Mouse (Mus musculus) small intestine, adult 2 months (tissue): ENCODE measurements around the gene Syt14.

Experiments used
- CTCF ChIP-seq: fragments of 200-500 bp; IDR thresholded peaks from 2 replicates; pipeline ENCODE4 v1.5.1; 2012; ENCODE audit warnings: low read depth, mild to moderate bottlenecking, control low read depth, inconsistent platforms, low read length, moderate library complexity, mixed read lengths; ENCODE audit not compliant: insufficient replicate concordance, insufficient read length; ENCODE audit errors: extremely low read depth
- POLR2A ChIP-seq: fragments of 200-500 bp; IDR thresholded peaks from 2 replicates; pipeline ENCODE4 v1.6.1; 2012; ENCODE audit warnings: low read depth, mild to moderate bottlenecking, control low read depth, inconsistent platforms, low read length, moderate library complexity

DNA sequence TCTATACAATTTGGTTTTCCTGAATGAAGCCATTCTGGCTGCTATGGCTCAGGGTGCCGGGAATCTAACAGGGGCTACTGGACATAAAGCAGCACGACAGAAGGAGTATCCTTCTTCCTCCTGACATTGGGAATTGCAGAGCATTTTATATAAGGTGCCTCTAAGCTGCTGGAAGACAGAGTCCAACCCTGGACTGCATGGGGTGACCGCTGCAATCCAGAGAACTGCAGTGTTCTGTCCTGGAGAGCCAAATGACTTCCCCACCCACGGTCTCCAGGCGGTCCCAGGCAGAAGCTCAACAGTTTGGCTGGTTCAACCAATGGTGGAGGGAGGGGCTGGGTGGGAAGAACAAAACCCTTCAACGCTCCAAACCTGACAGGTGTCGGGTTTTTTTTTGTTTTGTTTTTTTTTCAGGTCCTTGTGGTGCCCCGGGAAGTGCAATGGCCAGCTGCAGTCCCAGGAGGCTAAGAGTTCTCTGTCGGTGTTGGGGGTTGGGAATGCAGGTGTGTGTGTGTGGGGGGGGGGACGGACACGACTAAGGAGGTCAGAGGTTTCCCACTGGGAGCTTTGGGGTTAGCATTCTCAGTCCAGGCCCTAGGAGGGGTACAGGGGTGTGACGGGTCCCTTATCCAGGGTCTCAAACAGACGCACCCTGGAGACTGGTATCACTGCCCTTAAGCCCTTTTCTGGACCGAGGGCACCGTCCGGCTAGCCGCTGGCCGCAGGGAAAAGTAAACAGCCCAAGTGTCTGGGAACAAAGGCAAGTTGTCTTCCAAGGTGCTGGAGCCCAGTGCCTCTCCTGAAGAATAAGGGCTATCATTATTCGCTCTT lies 181.4 kb downstream of the Syt14 start:
- TF ChIP-seq CTCF: no peak
- no peak for TF ChIP-seq POLR2A
